In the genomic region with DNA sequence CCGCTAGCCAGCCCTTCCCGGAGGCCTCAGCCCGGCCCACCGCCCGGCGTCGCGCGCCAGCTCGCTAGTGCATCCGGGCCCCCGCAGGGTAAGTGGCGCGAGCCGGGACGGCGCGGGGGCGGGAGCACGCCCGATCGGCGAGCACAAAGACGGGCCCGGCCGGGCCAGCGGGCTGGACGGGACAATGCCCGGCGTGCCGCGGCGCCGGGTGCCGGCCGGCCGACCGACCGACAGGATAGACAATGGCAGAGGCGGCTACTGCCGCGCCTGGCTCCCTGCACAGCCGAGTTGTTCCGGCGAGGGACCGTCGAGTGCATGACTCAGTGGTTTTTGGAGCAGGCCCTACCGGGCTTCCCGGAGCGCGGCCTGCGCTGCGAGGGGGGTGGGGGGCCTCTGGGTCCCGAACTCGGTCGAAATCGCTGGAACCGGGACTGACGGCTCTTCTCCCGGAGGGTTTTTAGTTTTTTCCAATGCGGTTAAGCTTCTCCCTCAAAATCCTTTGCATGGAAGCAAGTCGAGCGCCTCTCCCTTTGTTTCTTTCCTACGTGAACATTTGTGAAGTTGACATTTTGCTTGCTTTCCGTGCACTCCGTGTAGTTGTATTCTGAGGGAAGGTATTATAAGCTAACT, we compare ENCODE assay signal across 1 mouse cellular context.
TF ChIP-seq lines count a peak whose summit lies in the region.

No protein-coding gene starts in this region.

TF ChIP-seq in CH12.LX, 34 proteins besides CTCF, POLR2A, EP300 and RAD21:
- TF ChIP-seq SIN3A (IDR thresholded peaks at IDR 0.05; ENCODE audit: low read length) (peak; percentile 51; the same call in 1 of the 2 replicates), MXI1 (IDR thresholded peaks at IDR 0.05; ENCODE audit: low read depth, low read length) (peak; percentile 56; the same call in 1 of the 2 replicates), UBTF (IDR thresholded peaks at IDR 0.05; ENCODE audit: low read depth, low read length) (peak; percentile 95), MAFK (IDR thresholded peaks at IDR 0.05; ENCODE audit: insufficient replicate concordance, low read length) (peak; percentile 62; the same call in 1 of the 2 replicates), HCFC1 (IDR thresholded peaks at IDR 0.05; ENCODE audit: low read depth, low read length) (peak; percentile 34), RCOR1 (conservative IDR thresholded peaks at IDR 0.05; ENCODE audit: low read depth, low read length) (no peak), ETS1 (conservative IDR thresholded peaks at IDR 0.05; ENCODE audit: low read depth, low read length) (no peak)
TF ChIP-seq in CH12.LX: peak in this region for 5.
